Mouse (Mus musculus): Measurements from ENCODE around the gene Amz1. TPM values are rescaled to one million over a fixed set of nuclear protein-coding genes. Genes with fewer than 3 reads are reported as not detected.

Gene Amz1
- polyA plus RNA-seq, 1 experiment from 2014 or later, result 3.3 TPM

GRCm38 (mm10) chr5:140711040-140711439 is 12.9 kb upstream of the Amz1 start:
- no peak overlapping the region for H3K4me3 ChIP-seq (ENCODE audit: low read depth, low read length)
- H3K9ac ChIP-seq (replicated peaks; ENCODE audit: low read depth), result no peak overlapping the region
- H3K27me3 ChIP-seq (replicated peaks; ENCODE audit: insufficient read depth, low read length), result no peaks in the 10 kb centered on the region
- no peaks in the 10 kb centered on the region for H3K4me1 ChIP-seq (ENCODE audit: insufficient read depth, low read depth, low read length)
- DNase-seq (ENCODE audit: low spot score) (no peak), ATAC-seq (no peak)
- TF ChIP-seq EP300 (IDR thresholded peaks at IDR 0.05) (no peak), CTCF (IDR thresholded peaks at IDR 0.05) (no peak)
- no peak overlapping the region for H3K4me2 ChIP-seq (replicated peaks; ENCODE audit: low read depth, low read length)
- peaks cover 45% of the 10 kb centered on the region for H3K36me3 ChIP-seq (ENCODE audit: insufficient read depth, low read length)
- H3K9me3 ChIP-seq (ENCODE audit: low read length), result no peaks in the 10 kb centered on the region
- H3K27ac ChIP-seq (ENCODE audit: low read length), result no peak overlapping the region
- 76% methylated on average over 5 of the region's 5 CpGs for WGBS

- Histone ChIP-seq H3K4me3 (ENCODE audit: low read depth, low read length) (no peak overlapping the region), H3K4me2 (replicated peaks; ENCODE audit: low read depth, low read length) (no peak overlapping the region), H3K9me3 (ENCODE audit: low read length) (no peaks in the 10 kb centered on the region), H3K9ac (replicated peaks; ENCODE audit: low read depth) (no peak overlapping the region), H3K36me3 (ENCODE audit: insufficient read depth, low read length) (peaks cover 24% of the 10 kb centered on the region), H3K27me3 (replicated peaks; ENCODE audit: insufficient read depth, low read length) (no peaks in the 10 kb centered on the region), H3K4me1 (ENCODE audit: insufficient read depth, low read depth, low read length) (no peaks in the 10 kb centered on the region), H3K27ac (ENCODE audit: low read length) (no peak overlapping the region)
- ATAC-seq, result no peak
- 69% methylated on average over 7 of the region's 7 CpGs for WGBS
- no peak for DNase-seq (ENCODE audit: low spot score)
- TF ChIP-seq EP300 (IDR thresholded peaks at IDR 0.05) (no peak), CTCF (IDR thresholded peaks at IDR 0.05) (no peak)
Measured at GRCm38 (mm10) chr5:140720773-140721172, 3.2 kb upstream of the Amz1 start.

GRCm38 (mm10) chr5:140722121-140722520 is 1.8 kb upstream of the Amz1 start:
- Histone ChIP-seq H3K4me2 (replicated peaks; ENCODE audit: low read depth, low read length) (no peak overlapping the region), H3K27ac (ENCODE audit: low read length) (no peak overlapping the region), H3K27me3 (replicated peaks; ENCODE audit: insufficient read depth, low read length) (no peaks in the 10 kb centered on the region), H3K9me3 (ENCODE audit: low read length) (no peaks in the 10 kb centered on the region), H3K4me3 (ENCODE audit: low read depth, low read length) (no peak overlapping the region), H3K4me1 (ENCODE audit: insufficient read depth, low read depth, low read length) (no peaks in the 10 kb centered on the region), H3K36me3 (ENCODE audit: insufficient read depth, low read length) (peaks cover 19% of the 10 kb centered on the region), H3K9ac (replicated peaks; ENCODE audit: low read depth) (no peak overlapping the region)
- TF ChIP-seq EP300 (IDR thresholded peaks at IDR 0.05) (no peak), CTCF (IDR thresholded peaks at IDR 0.05) (no peak)
- DNase-seq (ENCODE audit: low spot score), result peak; percentile 60
- 52% methylated on average over 3 of the region's 3 CpGs for WGBS
- peak; percentile 56 for ATAC-seq

GRCm38 (mm10) chr5:140726062-140726839 is 2.3 kb downstream of the Amz1 start:
- Histone ChIP-seq H3K4me2 (replicated peaks; ENCODE audit: low read depth, low read length) (no peak overlapping the region), H3K27ac (ENCODE audit: low read length) (no peak overlapping the region), H3K9me3 (ENCODE audit: low read length) (no peaks in the 10 kb centered on the region), H3K9ac (replicated peaks; ENCODE audit: low read depth) (no peak overlapping the region), H3K36me3 (ENCODE audit: insufficient read depth, low read length) (no peaks in the 10 kb centered on the region), H3K27me3 (replicated peaks; ENCODE audit: insufficient read depth, low read length) (no peaks in the 10 kb centered on the region), H3K4me1 (ENCODE audit: insufficient read depth, low read depth, low read length) (no peaks in the 10 kb centered on the region), H3K4me3 (ENCODE audit: low read depth, low read length) (no peak overlapping the region)
- DNase-seq (ENCODE audit: low spot score), result no peak
- TF ChIP-seq CTCF (IDR thresholded peaks at IDR 0.05) (no peak), EP300 (IDR thresholded peaks at IDR 0.05) (no peak)
- 73% methylated on average over 7 of the region's 7 CpGs for WGBS
- ATAC-seq, result no peak

GRCm38 (mm10) chr5:140726946-140727740 is 3.2 kb downstream of the Amz1 start:
- Histone ChIP-seq H3K4me2 (replicated peaks; ENCODE audit: low read depth, low read length) (no peak overlapping the region), H3K9ac (replicated peaks; ENCODE audit: low read depth) (no peak overlapping the region), H3K4me3 (ENCODE audit: low read depth, low read length) (no peak overlapping the region), H3K4me1 (ENCODE audit: insufficient read depth, low read depth, low read length) (no peaks in the 10 kb centered on the region), H3K27ac (ENCODE audit: low read length) (no peak overlapping the region), H3K9me3 (ENCODE audit: low read length) (no peaks in the 10 kb centered on the region), H3K27me3 (replicated peaks; ENCODE audit: insufficient read depth, low read length) (no peaks in the 10 kb centered on the region), H3K36me3 (ENCODE audit: insufficient read depth, low read length) (no peaks in the 10 kb centered on the region)
- TF ChIP-seq CTCF (IDR thresholded peaks at IDR 0.05), result no peak
- no peak for DNase-seq (ENCODE audit: low spot score)
- ATAC-seq, result no peak
- 73% methylated on average over 17 of the region's 17 CpGs for WGBS

GRCm38 (mm10) chr5:140731040-140731797 is 7.3 kb downstream of the Amz1 start:
- no peaks in the 10 kb centered on the region for H3K9me3 ChIP-seq (ENCODE audit: low read length)
- H3K36me3 ChIP-seq (ENCODE audit: insufficient read depth, low read length), result no peaks in the 10 kb centered on the region
- TF ChIP-seq CTCF (IDR thresholded peaks at IDR 0.05) (no peak), EP300 (IDR thresholded peaks at IDR 0.05) (no peak)
- H3K4me1 ChIP-seq (ENCODE audit: insufficient read depth, low read depth, low read length), result peaks cover 5% of the 10 kb centered on the region; the same call in 1 of the 2 replicates
- H3K27ac ChIP-seq (ENCODE audit: low read length), result no peak overlapping the region
- no peak for DNase-seq (ENCODE audit: low spot score)
- H3K4me2 ChIP-seq (replicated peaks; ENCODE audit: low read depth, low read length), result no peak overlapping the region
- ATAC-seq, result no peak; the same call in 1 of the 2 replicates
- no peak overlapping the region for H3K9ac ChIP-seq (replicated peaks; ENCODE audit: low read depth)
- 0 out of 2 replicates have a peak, but pooled peaks cover 8% of the 10 kb centered on the region for H3K27me3 ChIP-seq (replicated peaks; ENCODE audit: insufficient read depth, low read length)
- WGBS, result 76% methylated on average over 11 of the region's 11 CpGs
- H3K4me3 ChIP-seq (ENCODE audit: low read depth, low read length), result no peak overlapping the region

Measured in lung, postnatal 0 days (tissue).